Mouse (Mus musculus): Measurements from ENCODE around the gene Crk.

DNA sequence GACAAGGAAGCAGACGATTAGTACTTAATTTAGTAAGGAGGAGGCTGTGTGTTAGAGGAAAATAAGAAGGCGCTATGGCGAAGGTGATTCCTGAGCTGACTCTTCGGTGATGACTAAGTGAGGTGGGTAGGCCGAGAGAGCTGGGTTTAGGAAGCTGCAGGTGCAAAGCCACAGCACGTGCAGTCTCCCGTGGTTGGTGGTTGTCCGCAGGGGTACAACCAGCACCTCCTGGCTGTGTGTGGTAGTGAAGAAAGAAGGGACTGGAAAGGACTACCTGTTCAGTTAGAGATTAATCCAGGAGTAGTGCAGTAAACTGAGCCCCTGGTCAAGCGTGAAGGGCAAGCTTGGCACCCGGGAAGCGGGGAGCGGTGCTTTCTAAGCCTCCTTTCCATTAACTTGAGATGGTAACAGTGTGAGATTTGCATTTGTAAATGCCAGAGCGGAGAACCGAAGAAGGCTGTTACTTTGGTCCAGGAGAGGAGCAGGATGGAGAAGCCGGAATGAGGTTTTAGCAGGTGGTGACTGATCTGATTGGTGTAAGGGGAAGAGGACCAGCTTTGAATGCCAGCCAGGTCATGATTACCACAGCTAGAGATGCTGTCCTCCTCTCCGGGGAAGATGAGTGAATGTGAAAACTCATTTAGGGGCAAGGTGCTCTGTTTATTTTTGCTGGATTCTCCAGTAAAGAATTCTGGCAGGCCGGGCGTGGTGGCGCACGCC lies 26.7 kb upstream of the Crk start:
- TF ChIP-seq CTCF (IDR thresholded peaks at IDR 0.05; ENCODE audit: control insufficient read depth, insufficient read depth, low read length) (no peak), POLR2A (IDR thresholded peaks at IDR 0.05; ENCODE audit: borderline replicate concordance, control insufficient read depth, low read depth, low read length) (no peak)

All from bone marrow, adult 2 months (tissue).